In genomic region chr17:47568389-47568788, GRCm38 (mm10) we compare ENCODE assay signal across 20 mouse cellular contexts. TPM values are rescaled to one million over a fixed set of nuclear protein-coding genes. Genes with fewer than 3 reads are reported as not detected.
DNase-seq lines count a peak whose midpoint lies in the region; ATAC-seq and TF ChIP-seq lines count a peak whose summit lies in the region.
"Had no signal": no experiment of that assay in that cellular context is flagged by ENCODE, and none has a peak within 500 bp of the region (broad histone marks: within the 10 kb centered on the region; RNA-seq: fewer than 3 reads in every experiment).

No protein-coding gene starts in this region.

- H3K9ac ChIP-seq in liver, embryonic 13.5 days, result peak overlapping the region; percentile 58
- H3K9ac ChIP-seq: forebrain, postnatal 0 days; hindbrain, embryonic 15.5 days; limb, embryonic 13.5 days; neural tube, embryonic 13.5 days had no signal

- intact Hi-C loops in heart, postnatal 36 days (cut with DNase I), result no loop called here

- no peak for DNase-seq in heart, embryonic 10.5 days (ENCODE audit: low spot score)
- no peak for DNase-seq in heart, postnatal 36 days
- peak; percentile 60 for DNase-seq in c-Kit-positive CD71-positive TER-119-negative erythroid progenitor cells, embryonic 14.5 days (ENCODE audit: low read depth)
- DNase-seq in liver, embryonic 13.5 days, result peak; percentile 71
- no peak for DNase-seq in lung, postnatal 14 days
- DNase-seq in kidney, postnatal 10 days, result no peak
- no peak for DNase-seq in urinary bladder, postnatal 10 days (ENCODE audit: low spot score)
- DNase-seq: adrenal gland, postnatal 36 days; cerebellum, adult 11 months; cerebellum, postnatal 25 days; forebrain, postnatal 0 days; kidney, adult 2 months; kidney, postnatal 25 days; right cerebral cortex, postnatal 25 days; thymus, adult 18-20 months had no signal

- TF ChIP-seq CTCF in E14TG2a.4 (conservative IDR thresholded peaks at IDR 0.05; ENCODE audit: low read length), result no peak

- H3K4me3 ChIP-seq in heart, embryonic 10.5 days, result no peak overlapping the region
- H3K4me3 ChIP-seq in E14TG2a.4 (replicated peaks; ENCODE audit: low read length), result peak overlapping the region; percentile 24; the same call in 1 of the 2 replicates
- H3K4me3 ChIP-seq in liver, embryonic 13.5 days (replicated peaks), result no peak overlapping the region
- H3K4me3 ChIP-seq: embryonic facial prominence, embryonic 10.5 days; hindbrain, embryonic 15.5 days; limb, embryonic 13.5 days; neural tube, embryonic 13.5 days had no signal

- no peaks in the 10 kb centered on the region for H3K27me3 ChIP-seq in heart, embryonic 10.5 days (ENCODE audit: insufficient read depth, poor library complexity, severe bottlenecking)
- H3K27me3 ChIP-seq in E14TG2a.4 (ENCODE audit: insufficient read depth, low read length), result no peaks in the 10 kb centered on the region
- no peaks in the 10 kb centered on the region for H3K27me3 ChIP-seq in liver, embryonic 13.5 days
- H3K27me3 ChIP-seq: hindbrain, embryonic 15.5 days; limb, embryonic 13.5 days; neural tube, embryonic 13.5 days had no signal

- peaks cover 13% of the 10 kb centered on the region for H3K4me1 ChIP-seq in heart, embryonic 10.5 days
- peaks cover 76% of the 10 kb centered on the region for H3K4me1 ChIP-seq in E14TG2a.4 (replicated peaks; ENCODE audit: low read depth, low read length)
- peaks cover 78% of the 10 kb centered on the region for H3K4me1 ChIP-seq in liver, embryonic 13.5 days (replicated peaks)
- H3K4me1 ChIP-seq: hindbrain, embryonic 15.5 days had no signal

- H3K27ac ChIP-seq in heart, embryonic 10.5 days, result peak overlapping the region; percentile 54; the same call in 1 of the 2 replicates
- peak overlapping the region; percentile 90 for H3K27ac ChIP-seq in liver, embryonic 13.5 days
- H3K27ac ChIP-seq: embryonic facial prominence, embryonic 10.5 days; hindbrain, embryonic 15.5 days; limb, embryonic 13.5 days; neural tube, embryonic 13.5 days had no signal

- ATAC-seq in liver, embryonic 13.5 days (ENCODE audit: low read depth), result peak; percentile 97
- ATAC-seq: forebrain, postnatal 0 days had no signal

- 79% methylated on average over 3 of the region's 3 CpGs for WGBS in heart, embryonic 10.5 days
- 40% methylated on average over 3 of the region's 3 CpGs for WGBS in liver, embryonic 13.5 days (ENCODE audit: insufficient replicate concordance)

- H3K4me2 ChIP-seq in liver, embryonic 13.5 days, result peak overlapping the region; percentile 55
- H3K4me2 ChIP-seq: hindbrain, embryonic 15.5 days; limb, embryonic 13.5 days; neural tube, embryonic 13.5 days had no signal

- H3K36me3 ChIP-seq in heart, embryonic 10.5 days, result no peaks in the 10 kb centered on the region
- peaks cover 6% of the 10 kb centered on the region; the same call in 1 of the 2 replicates for H3K36me3 ChIP-seq in E14TG2a.4 (ENCODE audit: insufficient read depth, low read length)
- no peaks in the 10 kb centered on the region for H3K36me3 ChIP-seq in liver, embryonic 13.5 days
- H3K36me3 ChIP-seq: embryonic facial prominence, embryonic 10.5 days; hindbrain, embryonic 15.5 days; limb, embryonic 13.5 days; neural tube, embryonic 13.5 days had no signal

- H3K9me3 ChIP-seq in heart, embryonic 10.5 days, result no peaks in the 10 kb centered on the region
- H3K9me3 ChIP-seq in E14TG2a.4 (ENCODE audit: low read length), result no peaks in the 10 kb centered on the region
- H3K9me3 ChIP-seq in liver, embryonic 13.5 days (replicated peaks), result no peaks in the 10 kb centered on the region
- H3K9me3 ChIP-seq: embryonic facial prominence, embryonic 10.5 days; hindbrain, embryonic 15.5 days; limb, embryonic 13.5 days; neural tube, embryonic 13.5 days had no signal

RNA-seq across cellular contexts. Expression of gene Bysl, which starts 42.9 kb away (rescaled TPM):
- 37.0 and 43.0 TPM in 2 replicates for polyA plus RNA-seq in heart, embryonic 10.5 days (2016; fragmentation: Nextera tagmentation; extraction: Ambion mirVana)
- 10 to 100 TPM; 14.2 to 14.3 TPM for total RNA-seq in heart, postnatal 36 days (2021)
- 28.0 and 28.4 TPM in 2 replicates for polyA plus RNA-seq in liver, embryonic 13.5 days (2015; fragmentation: Nextera tagmentation; extraction: Ambion mirVana)

RNA-seq across cellular contexts. Expression of gene Med20, which starts 43.0 kb away (rescaled TPM):
- 36.5 and 42.8 TPM in 2 replicates for polyA plus RNA-seq in heart, embryonic 10.5 days (2016; fragmentation: Nextera tagmentation; extraction: Ambion mirVana)
- total RNA-seq in heart, postnatal 36 days (2021), result 10 to 100 TPM; 15.8 to 17.8 TPM
- 26.0 and 26.1 TPM in 2 replicates for polyA plus RNA-seq in liver, embryonic 13.5 days (2015; fragmentation: Nextera tagmentation; extraction: Ambion mirVana)

RNA-seq across cellular contexts. Expression of gene Gm20517, which starts 43.0 kb away (rescaled TPM):
- polyA plus RNA-seq in heart, embryonic 10.5 days (2016; fragmentation: Nextera tagmentation; extraction: Ambion mirVana), result 1.6 and 2.1 TPM in 2 replicates
- total RNA-seq in heart, postnatal 36 days (2021), result 1 to 10 TPM; 2.1 to 3.5 TPM
- polyA plus RNA-seq in liver, embryonic 13.5 days (2015; fragmentation: Nextera tagmentation; extraction: Ambion mirVana), result 1.8 TPM in 2 replicates

Comparison
In these comparisons a context has a peak if more than half of its experiments do, and no peak if none do; other contexts are left out.
1. DNase-seq: peak in c-Kit-positive CD71-positive TER-119-negative erythroid progenitor cells, embryonic 14.5 days (single experiment) and liver, embryonic 13.5 days (single experiment); none in heart, embryonic 10.5 days (single experiment), heart, postnatal 36 days (0 of 2), lung, postnatal 14 days (single experiment), kidney, postnatal 10 days (single experiment) and urinary bladder, postnatal 10 days (single experiment).